Mouse (Mus musculus) gastrocnemius, postnatal 36 days (tissue): ENCODE measurements around the gene Pla2g4c. TPM values are rescaled to one million over a fixed set of nuclear protein-coding genes. Genes with fewer than 3 reads are reported as not detected.

ENCODE experiments used
- DNase-seq, 2 experiments: peaks; one replicate each; pipeline ENCODE4 v3.0.0; 2022
- intact Hi-C: fragments of 180-260 bp; cut with DNase I; formaldehyde crosslinking; loops from one replicate; pipeline ENCODE4 v1.15.1; 2025
- total RNA-seq, 2 experiments: library from RNA; stranded (reverse); gene quantifications; 2 replicates each; pipeline ENCODE4 v1.2.3; 2021

Pla2g4c gene
- total RNA-seq, 2 experiments from 2014 or later: 0.08 to 0.12 TPM

- intact Hi-C loops: no loop called here
- DNase-seq: no peak
Measured at GRCm38 (mm10) chr7:13330575-13330974, 6.1 kb downstream of the Pla2g4c start.

GRCm38 (mm10) chr7:13355943-13356342 is 31.5 kb downstream of the Pla2g4c start:
- DNase-seq: no peak
- intact Hi-C loops: no loop called here

- intact Hi-C loops: no loop called here
- no peak for DNase-seq
Measured at GRCm38 (mm10) chr7:13380588-13380987, 56.1 kb downstream of the Pla2g4c start.

- intact Hi-C loops: no loop called here
- DNase-seq: no peak
Measured at GRCm38 (mm10) chr7:13397832-13398231, 73.4 kb downstream of the Pla2g4c start, which contains the start of gene Cabp5. TSS of gene Cabp5 (plus strand) at chr7:13398132.

Other genes starting within 250 kb of the Pla2g4c start
- not detected for gene Vmn1r85, start 229.5 kb upstream of the Pla2g4c start, total RNA-seq
- gene Vmn1r86, start 204.7 kb upstream of the Pla2g4c start, total RNA-seq: not detected
- gene Vmn1r87, start 184.5 kb upstream of the Pla2g4c start, total RNA-seq: not detected
- under 1 TPM in 1 of 2 experiments, not detected in 1; 0.13 TPM for gene Vmn1r88, start 165.1 kb upstream of the Pla2g4c start, total RNA-seq
- not detected for gene Vmn1r89, start 111.6 kb upstream of the Pla2g4c start, total RNA-seq
- 1 to 10 TPM; 1.6 to 1.7 TPM for gene Lig1, start 47.4 kb upstream of the Pla2g4c start, total RNA-seq
- gene Zswim9, start 45.9 kb upstream of the Pla2g4c start, total RNA-seq: 1 to 10 TPM; 9.0 to 9.8 TPM
- gene Cabp5, start 73.5 kb downstream of the Pla2g4c start, total RNA-seq: not detected
- gene Bsph1, start 126.2 kb downstream of the Pla2g4c start, total RNA-seq: not detected
- not detected for gene Bsph2, start 246.4 kb downstream of the Pla2g4c start, total RNA-seq